Mouse (Mus musculus) MEL-GATA-1-ER (cell line): ENCODE measurements around the gene Ap4m1.
"Not testable (repeated sequence)": the region's sequence is repeated elsewhere in the genome, so short reads cannot be mapped to it uniquely, and the experiment has no call there.

Experiments used
- DNase-seq: peaks from one replicate; pipeline ENCODE4 v3.0.0-alpha.2; 2012; ENCODE audit warnings: low read depth; ENCODE audit errors: extremely low read depth

Gene Ap4m1

DNA sequence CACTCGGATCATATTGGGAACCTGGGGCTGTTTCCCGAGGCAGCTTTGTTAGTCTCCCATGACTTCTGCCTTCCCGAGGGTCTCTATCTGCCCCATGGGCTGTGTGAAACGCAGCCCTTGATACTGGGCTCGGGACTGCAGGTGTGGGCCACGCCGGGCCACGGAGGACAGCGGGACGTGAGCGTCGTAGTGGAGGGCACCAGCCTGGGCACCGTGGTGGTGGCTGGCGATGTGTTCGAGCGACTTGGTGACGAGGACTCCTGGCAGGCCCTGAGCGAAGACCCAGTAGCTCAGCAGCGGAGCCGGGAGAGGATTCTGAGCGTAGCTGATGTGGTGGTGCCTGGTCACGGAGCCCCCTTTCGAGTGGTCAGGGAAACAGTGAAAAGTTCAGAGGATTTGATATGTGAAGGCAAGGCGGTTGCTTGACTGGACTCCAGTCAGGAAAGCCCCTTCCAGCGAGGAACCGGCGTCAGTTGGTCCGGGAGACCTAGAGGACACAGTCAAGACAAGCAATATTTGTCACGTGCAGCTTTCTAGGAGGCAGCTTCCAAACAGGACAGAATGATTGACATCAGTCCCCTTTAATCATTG, 23.0 kb downstream of the Ap4m1 start:
- DNase-seq, result no peak

DNA sequence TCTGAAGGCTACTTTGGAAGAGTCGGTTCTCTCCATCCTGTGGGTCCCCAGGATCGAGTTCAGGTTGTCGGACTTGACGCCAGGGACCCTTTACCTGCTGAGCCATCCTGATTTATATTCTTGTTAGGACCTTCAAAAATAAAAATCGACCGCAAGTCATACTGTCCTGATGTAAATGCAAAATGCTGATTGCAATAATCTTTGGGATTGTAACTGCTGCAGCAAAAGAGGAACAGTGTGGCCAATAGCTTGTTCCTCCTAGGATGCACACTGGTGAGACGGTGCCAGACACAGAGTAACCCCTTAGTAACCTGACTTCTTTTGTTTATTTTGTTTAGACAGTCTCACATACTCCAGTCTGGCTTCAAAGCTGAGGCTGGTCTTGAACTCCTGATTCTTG, 23.7 kb downstream of the Ap4m1 start:
- peak; percentile 55 for DNase-seq

DNA sequence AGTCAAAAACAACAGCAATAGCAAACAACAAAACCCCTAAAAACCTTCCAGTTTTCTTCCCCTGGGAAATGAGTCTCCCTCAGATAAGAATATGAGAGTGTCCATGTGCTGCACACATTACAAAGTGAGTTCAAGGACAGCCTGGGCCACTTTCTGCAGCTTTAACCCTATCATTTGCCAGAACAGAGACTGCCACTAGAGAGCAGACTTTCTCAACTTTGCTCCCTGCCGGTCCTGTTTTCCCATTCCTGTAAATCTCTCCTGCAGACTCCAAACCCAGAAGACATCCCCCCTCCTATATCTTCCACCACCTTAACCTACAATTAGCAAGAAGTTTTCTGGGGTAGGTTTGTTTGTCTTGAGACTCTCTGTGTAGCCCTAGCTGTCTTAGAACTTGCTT, 27.8 kb downstream of the Ap4m1 start:
- DNase-seq, result no peak

DNA sequence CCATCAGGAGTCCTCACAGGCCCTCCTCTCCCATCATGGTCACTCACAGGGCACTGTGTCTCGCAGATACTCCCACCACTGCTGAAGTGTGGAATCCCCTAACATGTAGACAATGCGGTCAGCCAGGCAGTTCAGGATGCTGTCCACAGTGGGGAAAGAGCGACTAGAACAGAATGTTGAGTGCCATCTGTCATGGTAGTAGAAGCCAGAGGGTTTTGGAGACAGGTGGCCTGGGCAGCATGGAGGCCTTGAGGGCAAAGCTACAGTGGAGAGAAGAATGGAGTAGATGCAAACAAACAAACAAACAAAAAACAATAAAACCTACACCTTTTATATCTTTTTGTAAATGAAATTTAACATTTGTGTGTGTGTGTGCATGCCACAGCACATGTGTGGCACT, 30.3 kb downstream of the Ap4m1 start:
- DNase-seq, result no peak

DNA sequence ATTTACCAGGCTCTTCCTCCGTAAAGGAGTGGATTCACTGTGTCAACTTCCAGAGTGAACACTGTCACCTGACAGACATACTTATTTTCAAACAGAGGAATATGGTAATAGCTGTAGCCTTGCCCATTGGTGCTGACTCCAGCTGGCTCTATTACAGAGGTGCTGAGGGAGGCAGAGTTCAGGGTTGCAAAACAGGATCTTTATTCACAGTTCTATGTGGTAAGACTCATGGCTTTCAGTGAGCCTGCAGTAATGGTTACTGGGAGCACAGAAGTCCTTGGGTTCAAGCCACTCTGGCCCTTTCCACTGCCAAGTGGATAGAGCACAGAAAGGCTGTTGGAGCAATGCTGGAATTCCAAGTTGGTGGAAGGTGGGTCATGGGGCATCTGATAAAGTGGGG, 35.5 kb downstream of the Ap4m1 start:
- no peak for DNase-seq

DNA sequence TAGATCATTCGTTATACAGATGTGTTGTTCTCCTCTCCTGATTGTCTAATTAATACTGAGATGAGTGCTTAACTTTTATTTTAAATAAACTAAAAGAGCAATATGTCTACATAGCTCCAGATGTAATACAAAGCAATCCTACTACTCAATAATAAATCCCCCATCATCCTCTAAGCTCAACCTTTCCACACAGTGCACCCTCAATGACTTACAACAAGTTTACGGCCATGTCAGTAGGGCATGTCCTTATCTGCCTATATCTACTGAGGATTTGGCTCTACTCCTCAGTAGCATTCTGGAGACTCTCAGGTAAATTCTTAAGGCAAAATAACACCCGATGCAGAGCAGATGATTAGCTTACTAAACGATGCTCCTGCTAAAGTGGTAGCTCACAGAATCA, 36.1 kb downstream of the Ap4m1 start:
- no peak for DNase-seq

DNA sequence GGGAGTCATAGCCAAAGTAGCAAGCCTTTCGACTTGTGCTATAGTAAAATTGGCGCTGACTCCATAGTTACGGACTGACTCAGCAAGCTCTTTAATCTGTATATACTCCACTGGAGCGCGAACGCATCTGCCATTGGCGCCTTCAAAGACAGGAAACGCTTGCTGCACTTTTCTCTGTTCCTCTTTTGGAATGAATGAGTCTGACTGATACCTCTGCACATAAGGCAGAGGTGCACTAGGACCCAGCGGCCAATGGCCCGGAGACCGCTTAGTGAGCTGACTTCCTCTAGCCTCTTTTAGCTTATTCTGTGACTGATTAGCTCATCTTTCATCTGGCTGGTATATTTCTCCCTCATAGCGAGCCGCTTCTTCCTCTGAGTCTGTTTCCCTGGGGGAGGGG, 44.8 kb downstream of the Ap4m1 start:
- DNase-seq, result not testable (repeated sequence)

DNA sequence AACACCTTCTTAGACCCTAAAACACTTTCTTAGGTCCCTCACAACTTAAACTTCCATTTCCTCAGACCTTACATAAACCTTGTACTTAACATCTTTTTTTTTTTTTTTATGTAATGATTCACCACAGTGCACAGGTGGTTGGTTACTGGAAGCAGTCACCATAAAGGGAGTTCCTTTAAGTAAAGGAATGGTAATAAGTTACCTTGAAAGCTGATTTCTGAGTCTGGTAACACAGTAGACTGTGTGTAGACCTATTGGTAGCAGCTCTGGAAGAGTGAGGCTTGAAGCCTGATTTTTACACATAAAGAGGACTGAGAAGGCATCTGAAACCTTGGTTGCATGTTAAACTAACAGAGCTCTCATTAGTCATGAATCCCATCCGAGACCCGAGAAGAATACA, 48.1 kb downstream of the Ap4m1 start:
- no peak for DNase-seq

DNA sequence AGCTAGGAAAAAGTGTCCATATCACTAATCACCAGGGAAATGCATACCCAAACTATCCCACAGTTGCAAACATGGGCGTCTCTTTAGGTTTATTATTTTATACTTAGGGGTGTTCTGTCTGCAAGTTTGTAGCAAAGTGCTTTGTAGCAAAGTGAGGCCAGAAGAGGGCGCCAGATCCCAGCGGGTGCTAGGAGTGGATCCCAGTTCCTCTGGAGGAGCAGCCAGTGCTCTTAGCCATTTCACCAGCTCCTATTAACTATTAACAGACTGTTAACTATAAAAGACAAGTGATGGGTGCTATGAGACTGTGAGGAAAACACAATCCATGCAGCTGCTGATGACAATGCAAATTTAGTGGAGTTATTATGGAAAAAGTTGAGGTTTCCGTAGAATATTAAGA, 50.3 kb downstream of the Ap4m1 start:
- peak; percentile 67 for DNase-seq

DNA sequence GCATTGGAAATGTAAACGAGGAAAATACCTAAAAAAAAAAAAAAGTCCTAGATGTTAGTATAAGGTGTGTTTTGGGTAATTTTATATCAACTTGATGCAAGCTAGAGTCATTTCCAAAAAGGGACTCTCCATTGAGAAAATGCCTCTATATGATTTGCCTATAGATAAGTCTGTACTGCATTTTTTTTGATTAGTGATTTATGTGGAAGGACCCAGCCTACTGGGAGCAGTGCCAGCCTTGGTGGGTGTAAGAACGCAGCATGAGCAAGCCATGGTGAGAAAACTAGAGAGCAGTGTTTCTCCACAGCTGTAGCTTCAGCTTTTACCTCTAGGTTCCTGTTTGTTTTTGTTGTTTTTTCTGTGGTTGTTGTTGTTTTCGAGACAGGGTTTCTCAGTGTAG, 51.5 kb downstream of the Ap4m1 start:
- no peak for DNase-seq

DNA sequence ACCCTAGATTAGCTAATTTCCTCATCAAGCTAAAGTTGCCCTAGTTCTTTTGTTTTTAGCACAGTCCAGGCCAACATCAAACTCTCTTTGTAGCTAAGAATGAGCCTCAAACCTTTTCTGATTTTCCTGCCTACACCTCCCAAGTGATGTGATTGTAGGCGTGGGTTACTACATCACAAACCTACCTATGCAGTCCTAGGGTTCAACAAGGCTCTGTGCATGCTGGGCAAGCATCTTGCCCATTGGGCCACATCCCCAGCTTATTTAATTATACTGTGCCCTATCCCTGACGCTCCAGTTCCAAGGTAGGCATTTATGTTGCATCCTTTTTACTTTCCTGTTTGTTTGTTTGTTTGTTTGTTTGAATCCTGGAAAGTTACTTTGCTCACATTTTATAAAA, 53.9 kb downstream of the Ap4m1 start, which contains the start of gene Nxpe5:
Gene Nxpe5 (plus strand): TSS at position 199 of the 400 bp plus-strand sequence.
- DNase-seq, result no peak

DNA sequence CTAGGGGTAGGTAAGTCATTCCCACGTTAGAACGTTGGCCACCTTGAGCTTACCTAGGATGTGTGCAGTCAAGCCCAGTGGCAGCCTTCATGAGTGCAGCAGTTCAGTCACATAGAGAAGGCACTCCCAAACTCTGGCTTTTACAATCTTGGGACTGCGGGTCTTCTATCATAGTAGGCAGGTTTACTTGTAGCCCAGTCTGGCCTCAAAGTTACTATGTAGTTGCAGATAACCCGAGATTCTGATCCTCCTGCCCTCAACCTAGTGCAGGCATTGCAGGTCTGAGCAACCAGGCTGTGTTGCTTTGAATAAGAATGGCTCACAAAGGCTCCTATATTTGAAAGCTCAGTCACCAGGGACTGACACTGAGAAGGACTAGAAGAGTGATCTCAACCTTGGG, 54.7 kb downstream of the Ap4m1 start:
- no peak for DNase-seq

DNA sequence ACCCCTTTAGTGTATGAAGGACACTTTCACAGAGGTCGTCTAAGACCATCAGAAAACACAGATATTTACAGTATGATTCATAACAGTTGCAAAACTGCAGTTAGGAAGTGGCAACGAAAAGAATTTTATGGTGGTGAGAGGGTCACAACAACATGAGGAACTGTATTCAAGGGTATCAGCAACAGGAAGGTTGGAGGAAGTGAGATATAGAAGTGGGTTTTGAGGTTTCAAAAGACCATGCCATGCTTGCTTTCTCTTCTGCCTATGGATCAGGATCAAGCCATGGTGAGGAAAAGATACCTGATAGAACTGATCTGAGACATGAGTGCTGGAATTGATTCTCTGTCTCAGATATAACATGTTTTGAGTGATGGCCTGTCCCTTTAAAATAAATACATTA, 55.6 kb downstream of the Ap4m1 start:
- peak; percentile 95 for DNase-seq

DNA sequence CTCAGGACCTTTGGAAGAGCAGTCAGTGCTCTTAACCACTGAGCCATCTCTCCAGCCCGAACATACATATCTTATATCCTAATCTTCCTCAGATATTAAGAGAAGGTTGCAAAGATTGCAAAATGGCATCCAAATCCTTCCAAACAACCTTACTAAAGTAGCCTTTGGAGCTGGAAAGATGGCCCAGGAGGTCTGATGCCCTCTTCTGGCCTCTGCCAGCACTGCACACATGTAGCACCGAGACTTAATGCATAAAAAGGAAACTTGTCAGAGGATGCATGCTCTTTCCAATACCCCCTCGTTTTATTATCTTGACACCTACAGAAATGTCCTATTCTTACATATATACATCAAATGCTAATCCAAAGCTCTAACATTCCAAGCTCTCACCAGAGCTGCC, 56.2 kb downstream of the Ap4m1 start:
- peak; percentile 57 for DNase-seq

DNA sequence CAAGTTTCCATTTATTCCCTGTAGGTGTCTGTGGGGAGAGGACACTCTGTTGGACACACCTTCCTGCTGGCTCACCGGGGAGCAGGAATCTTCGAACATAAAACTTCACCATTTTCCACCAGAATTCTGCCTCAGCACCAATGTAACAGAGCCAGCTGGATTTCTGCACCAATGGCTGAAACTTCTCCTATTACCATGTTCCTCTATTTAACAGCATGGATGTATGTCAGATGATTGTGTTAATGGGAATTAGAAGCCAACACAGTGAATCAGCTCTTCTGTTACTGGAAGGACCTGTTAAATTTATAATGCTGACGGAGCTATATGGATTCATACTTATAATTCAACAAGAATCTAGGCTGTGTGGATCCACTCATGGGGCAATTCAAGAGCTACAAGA, 57.7 kb downstream of the Ap4m1 start:
- DNase-seq, result peak; percentile 26
